Mouse (Mus musculus): ENCODE data around the gene Tmem8b. TPM values are rescaled to one million over a fixed set of nuclear protein-coding genes. Genes with fewer than 3 reads are reported as not detected.
A peak's percentile ranks its signal among the peaks of the same experiment; 100 is the strongest.

Tmem8b gene
- polyA plus RNA-seq, 1 experiment from 2014 or later: 3.4 TPM

GRCm38 (mm10) chr4:43705991-43706390, 37.2 kb downstream of the Tmem8b start:
- WGBS: 93% methylated on average over 13 of the region's 13 CpGs
- no peaks in the 10 kb centered on the region for H3K9me3 ChIP-seq (replicated peaks)
- no peaks in the 10 kb centered on the region for H3K36me3 ChIP-seq
- DNase-seq (ENCODE audit: low spot score): no peak
- H3K4me1 ChIP-seq: no peaks in the 10 kb centered on the region
- H3K4me3 ChIP-seq: no peak overlapping the region
- no peak overlapping the region for H3K27ac ChIP-seq
- H3K27me3 ChIP-seq (ENCODE audit: low read depth, poor library complexity, severe bottlenecking): no peaks in the 10 kb centered on the region

GRCm38 (mm10) chr4:43709869-43710268, 41.1 kb downstream of the Tmem8b start, which contains the start of gene Olfr71:
Olfr71 (minus strand) TSS chr4:43710255.
- Histone ChIP-seq H3K4me3 (no peak within 1 kb of the TSS), H3K36me3 (no peaks in the 10 kb centered on the region), H3K27ac (no peak within 1 kb of the TSS), H3K27me3 (ENCODE audit: low read depth, poor library complexity, severe bottlenecking) (no peaks in the 10 kb centered on the region), H3K4me1 (no peaks in the 10 kb centered on the region), H3K9me3 (replicated peaks) (no peaks in the 10 kb centered on the region)
- WGBS: 72% methylated on average over 6 of the region's 6 CpGs
- no peak for DNase-seq (ENCODE audit: low spot score)

GRCm38 (mm10) chr4:43711821-43712220, 43.0 kb downstream of the Tmem8b start:
- H3K27ac ChIP-seq: no peak overlapping the region
- DNase-seq (ENCODE audit: low spot score): peak; percentile 89
- no peaks in the 10 kb centered on the region for H3K4me1 ChIP-seq
- H3K36me3 ChIP-seq: no peaks in the 10 kb centered on the region
- no peaks in the 10 kb centered on the region for H3K27me3 ChIP-seq (ENCODE audit: low read depth, poor library complexity, severe bottlenecking)
- H3K4me3 ChIP-seq: no peak overlapping the region
- WGBS: 0% methylated on average over 2 of the region's 2 CpGs
- no peaks in the 10 kb centered on the region for H3K9me3 ChIP-seq (replicated peaks)

GRCm38 (mm10) chr4:43713652-43714219, 45.0 kb downstream of the Tmem8b start:
- 40% methylated on average over 7 of the region's 7 CpGs for WGBS
- no peak overlapping the region for H3K27ac ChIP-seq
- no peaks in the 10 kb centered on the region for H3K9me3 ChIP-seq (replicated peaks)
- H3K27me3 ChIP-seq (ENCODE audit: low read depth, poor library complexity, severe bottlenecking): no peaks in the 10 kb centered on the region
- DNase-seq (ENCODE audit: low spot score): no peak
- no peaks in the 10 kb centered on the region for H3K36me3 ChIP-seq
- no peaks in the 10 kb centered on the region for H3K4me1 ChIP-seq
- no peak overlapping the region for H3K4me3 ChIP-seq

- Histone ChIP-seq H3K36me3 (no peaks in the 10 kb centered on the region), H3K27me3 (ENCODE audit: low read depth, poor library complexity, severe bottlenecking) (no peaks in the 10 kb centered on the region), H3K4me3 (no peak overlapping the region), H3K9me3 (replicated peaks) (no peaks in the 10 kb centered on the region), H3K4me1 (no peaks in the 10 kb centered on the region), H3K27ac (no peak overlapping the region)
- 73% methylated on average over 14 of the region's 16 CpGs for WGBS
- DNase-seq (ENCODE audit: low spot score): no peak
These were observed 51.9 kb downstream of the Tmem8b start for GRCm38 (mm10) chr4:43720491-43721228.

- Histone ChIP-seq H3K4me3 (no peak overlapping the region), H3K36me3 (no peaks in the 10 kb centered on the region), H3K27ac (no peak overlapping the region), H3K9me3 (replicated peaks) (no peaks in the 10 kb centered on the region), H3K27me3 (ENCODE audit: low read depth, poor library complexity, severe bottlenecking) (no peaks in the 10 kb centered on the region), H3K4me1 (peaks cover 3% of the 10 kb centered on the region; the same call in 1 of the 2 replicates)
- no peak for DNase-seq (ENCODE audit: low spot score)
- 91% methylated on average over 4 of the region's 4 CpGs for WGBS
These were observed 53.4 kb downstream of the Tmem8b start for GRCm38 (mm10) chr4:43722191-43722590.

GRCm38 (mm10) chr4:43724764-43725163, 56.0 kb downstream of the Tmem8b start:
- Histone ChIP-seq H3K27me3 (ENCODE audit: low read depth, poor library complexity, severe bottlenecking) (no peaks in the 10 kb centered on the region), H3K36me3 (no peaks in the 10 kb centered on the region), H3K4me3 (no peak overlapping the region), H3K4me1 (peaks cover 14% of the 10 kb centered on the region), H3K9me3 (replicated peaks) (no peaks in the 10 kb centered on the region), H3K27ac (no peak overlapping the region)
- DNase-seq (ENCODE audit: low spot score): no peak
- 33% methylated on average over 1 of the region's 1 CpGs for WGBS

- WGBS: 66% methylated on average over 12 of the region's 12 CpGs
- Histone ChIP-seq H3K36me3 (no peaks in the 10 kb centered on the region), H3K9me3 (replicated peaks) (no peaks in the 10 kb centered on the region), H3K4me1 (peaks cover 26% of the 10 kb centered on the region), H3K4me3 (no peak overlapping the region), H3K27ac (no peak overlapping the region), H3K27me3 (ENCODE audit: low read depth, poor library complexity, severe bottlenecking) (no peaks in the 10 kb centered on the region)
- DNase-seq (ENCODE audit: low spot score): no peak
These were observed 57.6 kb downstream of the Tmem8b start for GRCm38 (mm10) chr4:43726228-43726993.

- 42% methylated on average over 3 of the region's 3 CpGs for WGBS
- peak within 1 kb of the TSS; percentile 36; the same call in 1 of the 2 replicates for H3K27ac ChIP-seq
- no peaks in the 10 kb centered on the region for H3K36me3 ChIP-seq
- DNase-seq (ENCODE audit: low spot score): no peak
- H3K27me3 ChIP-seq (ENCODE audit: low read depth, poor library complexity, severe bottlenecking): no peaks in the 10 kb centered on the region
- H3K9me3 ChIP-seq (replicated peaks): no peaks in the 10 kb centered on the region
- no peak within 1 kb of the TSS for H3K4me3 ChIP-seq
- peaks cover 26% of the 10 kb centered on the region for H3K4me1 ChIP-seq
These were observed 58.2 kb downstream of the Tmem8b start, which contains the start of gene Hrct1 for GRCm38 (mm10) chr4:43726995-43727394. Hrct1 (plus strand) TSS chr4:43727188.

- 76% methylated on average over 7 of the region's 7 CpGs for WGBS
- H3K27me3 ChIP-seq (ENCODE audit: low read depth, poor library complexity, severe bottlenecking): 0 out of 2 replicates have a peak, but pooled peaks cover 5% of the 10 kb centered on the region
- no peaks in the 10 kb centered on the region for H3K9me3 ChIP-seq (replicated peaks)
- H3K27ac ChIP-seq: peak overlapping the region; percentile 36; the same call in 1 of the 2 replicates
- no peaks in the 10 kb centered on the region for H3K36me3 ChIP-seq
- peaks cover 26% of the 10 kb centered on the region for H3K4me1 ChIP-seq
- no peak overlapping the region for H3K4me3 ChIP-seq
- no peak for DNase-seq (ENCODE audit: low spot score)
These were observed 59.2 kb downstream of the Tmem8b start for GRCm38 (mm10) chr4:43727718-43728575.

GRCm38 (mm10) chr4:43728576-43728954, 59.8 kb downstream of the Tmem8b start:
- Histone ChIP-seq H3K9me3 (replicated peaks) (no peaks in the 10 kb centered on the region), H3K4me3 (no peak overlapping the region), H3K27me3 (ENCODE audit: low read depth, poor library complexity, severe bottlenecking) (0 out of 2 replicates have a peak, but pooled peaks cover 10% of the 10 kb centered on the region), H3K36me3 (no peaks in the 10 kb centered on the region), H3K4me1 (peaks cover 26% of the 10 kb centered on the region), H3K27ac (peak overlapping the region; percentile 36; the same call in 1 of the 2 replicates)
- WGBS: 58% methylated on average over 5 of the region's 5 CpGs
- no peak for DNase-seq (ENCODE audit: low spot score)

GRCm38 (mm10) chr4:43729126-43729525, 60.4 kb downstream of the Tmem8b start:
- H3K4me1 ChIP-seq: peaks cover 26% of the 10 kb centered on the region
- H3K27me3 ChIP-seq (ENCODE audit: low read depth, poor library complexity, severe bottlenecking): 0 out of 2 replicates have a peak, but pooled peaks cover 10% of the 10 kb centered on the region
- no peak for DNase-seq (ENCODE audit: low spot score)
- no peak overlapping the region; the same call in 1 of the 2 replicates for H3K27ac ChIP-seq
- no peaks in the 10 kb centered on the region for H3K9me3 ChIP-seq (replicated peaks)
- no peaks in the 10 kb centered on the region for H3K36me3 ChIP-seq
- no peak overlapping the region for H3K4me3 ChIP-seq
- 80% methylated on average over 3 of the region's 3 CpGs for WGBS
